Mouse (Mus musculus) spleen, adult 2 months (tissue): ENCODE data around the gene Cobl. TPM values are rescaled to one million over a fixed set of nuclear protein-coding genes. Genes with fewer than 3 reads are reported as not detected.

Experiments used
- DNase-seq, 2 experiments: peaks; one replicate each; pipeline versions ENCODE4 v3.0.0 to v3.0.0-alpha.2; 2012 to 2021; ENCODE audit warnings: low spot score in 2 of 2, low read depth in 1 of 2
- H3K27ac ChIP-seq: fragments of 200-500 bp; 2 replicates; pipeline ENCODE4 v1.5.1; 2012; ENCODE audit warnings: low read length, inconsistent platforms; ENCODE audit not compliant: insufficient read depth
- H3K27me3 ChIP-seq: fragments of 200-500 bp; 2 replicates; pipeline ENCODE4 v1.6.1; 2012; ENCODE audit warnings: mild to moderate bottlenecking, moderate library complexity, low read length, inconsistent platforms; ENCODE audit not compliant: control insufficient read depth, insufficient read depth
- H3K36me3 ChIP-seq: fragments of 200-500 bp; 2 replicates; pipeline ENCODE4 v1.6.1; 2012; ENCODE audit warnings: mild to moderate bottlenecking, low read length, inconsistent platforms; ENCODE audit not compliant: control insufficient read depth, insufficient read depth
- H3K4me1 ChIP-seq: fragments of 200-500 bp; 2 replicates; pipeline ENCODE4 v1.6.1; 2011; ENCODE audit warnings: inconsistent platforms; ENCODE audit not compliant: control insufficient read depth, insufficient read depth, insufficient read length
- H3K4me3 ChIP-seq: fragments of 200-500 bp; 2 replicates; pipeline ENCODE4 v1.5.1; 2011; ENCODE audit warnings: mild to moderate bottlenecking, inconsistent platforms; ENCODE audit not compliant: insufficient read depth, insufficient read length; ENCODE audit errors: extremely low read depth
- CTCF ChIP-seq: fragments of 200-500 bp; IDR thresholded peaks from 2 replicates; pipeline ENCODE4 v1.5.1; 2011; ENCODE audit warnings: mild to moderate bottlenecking, inconsistent platforms; ENCODE audit not compliant: insufficient read depth, insufficient read length, insufficient replicate concordance; ENCODE audit errors: extremely low read depth
- POLR2A ChIP-seq: fragments of 200-500 bp; IDR thresholded peaks from 2 replicates; pipeline ENCODE4 v1.6.1; 2011; ENCODE audit warnings: low read depth, low read length, inconsistent platforms
- WGBS: fragments of 180-500 bp; shearing (Covaris S2); methylation state at CpG from one replicate; pipeline ENCODE4 v1.1.7; 2018; 5-methylcytosine and 5-hydroxymethylcytosine counted together
- polyA plus RNA-seq: library from polyadenylated mRNA; depleted of rRNA; stranded (reverse); fragments of >200 nt; gene quantifications from 2 replicates; pipeline ENCODE4 v1.2.3, GENCODE M21; 2012

Gene Cobl
- polyA plus RNA-seq, 1 experiment = 0.32 TPM

GRCm38 (mm10) chr11:12445222-12445621, 19.5 kb downstream of the Cobl start:
- no peaks in the 10 kb centered on the region for H3K27me3 ChIP-seq
- no peak overlapping the region for H3K27ac ChIP-seq
- no peaks in the 10 kb centered on the region for H3K4me1 ChIP-seq
- no peaks in the 10 kb centered on the region for H3K36me3 ChIP-seq
- DNase-seq = no peak
- H3K4me3 ChIP-seq = no peak overlapping the region
- WGBS = 84% methylated on average over 2 of the region's 2 CpGs
- TF ChIP-seq POLR2A (no peak), CTCF (no peak)

- WGBS = 54% methylated on average over 2 of the region's 2 CpGs
- no peaks in the 10 kb centered on the region for H3K27me3 ChIP-seq
- H3K4me3 ChIP-seq = no peak overlapping the region
Measured at GRCm38 (mm10) chr11:12444215-12444614, 20.5 kb downstream of the Cobl start.

DNA sequence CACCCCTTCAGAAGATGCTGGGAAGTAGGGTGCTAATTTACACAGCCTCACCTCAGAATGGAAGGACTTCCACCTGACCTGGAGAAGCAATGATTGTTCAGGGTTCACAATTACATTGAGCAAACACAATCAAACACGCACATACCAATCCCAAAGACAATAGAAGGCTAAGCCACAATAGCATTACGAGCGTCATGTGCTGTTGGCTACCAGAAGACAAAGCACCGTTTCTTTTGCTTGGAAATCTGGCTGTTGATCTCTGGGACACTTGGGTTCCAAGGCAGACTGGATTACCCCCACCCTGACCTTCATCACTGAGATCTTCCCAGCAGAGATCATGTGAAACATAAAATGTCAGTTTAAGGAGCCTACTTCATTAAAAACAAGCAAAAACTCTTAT, 21.1 kb downstream of the Cobl start:
- 83% methylated on average over 4 of the region's 4 CpGs for WGBS
- no peak for DNase-seq
- no peak overlapping the region for H3K4me3 ChIP-seq
- H3K36me3 ChIP-seq = no peaks in the 10 kb centered on the region
- H3K27ac ChIP-seq = no peak overlapping the region
- no peak for TF ChIP-seq CTCF
- TF ChIP-seq POLR2A = no peak
- H3K27me3 ChIP-seq = no peaks in the 10 kb centered on the region
- H3K4me1 ChIP-seq = no peaks in the 10 kb centered on the region

More at GRCm38 (mm10) chr11:12444215-12444614, 20.5 kb downstream of the Cobl start:
- DNase-seq = no peak
- TF ChIP-seq CTCF (no peak), POLR2A (no peak)
- no peaks in the 10 kb centered on the region for H3K4me1 ChIP-seq
- H3K36me3 ChIP-seq = no peaks in the 10 kb centered on the region
- H3K27ac ChIP-seq = no peak overlapping the region

- DNase-seq = no peak
- Histone ChIP-seq H3K27me3 (no peaks in the 10 kb centered on the region), H3K4me3 (no peak overlapping the region), H3K4me1 (no peaks in the 10 kb centered on the region), H3K27ac (no peak overlapping the region), H3K36me3 (no peaks in the 10 kb centered on the region)
- TF ChIP-seq CTCF = no peak
- TF ChIP-seq POLR2A = no peak
- 85% methylated on average over 5 of the region's 5 CpGs for WGBS
Measured at GRCm38 (mm10) chr11:12443185-12443584, 21.6 kb downstream of the Cobl start.

GRCm38 (mm10) chr11:12442283-12442682, 22.5 kb downstream of the Cobl start:
- TF ChIP-seq POLR2A (no peak), CTCF (no peak)
- Histone ChIP-seq H3K27ac (no peak overlapping the region), H3K4me3 (no peak overlapping the region), H3K4me1 (no peaks in the 10 kb centered on the region), H3K27me3 (no peaks in the 10 kb centered on the region), H3K36me3 (no peaks in the 10 kb centered on the region)
- 83% methylated on average over 4 of the region's 4 CpGs for WGBS
- no peak for DNase-seq

DNA sequence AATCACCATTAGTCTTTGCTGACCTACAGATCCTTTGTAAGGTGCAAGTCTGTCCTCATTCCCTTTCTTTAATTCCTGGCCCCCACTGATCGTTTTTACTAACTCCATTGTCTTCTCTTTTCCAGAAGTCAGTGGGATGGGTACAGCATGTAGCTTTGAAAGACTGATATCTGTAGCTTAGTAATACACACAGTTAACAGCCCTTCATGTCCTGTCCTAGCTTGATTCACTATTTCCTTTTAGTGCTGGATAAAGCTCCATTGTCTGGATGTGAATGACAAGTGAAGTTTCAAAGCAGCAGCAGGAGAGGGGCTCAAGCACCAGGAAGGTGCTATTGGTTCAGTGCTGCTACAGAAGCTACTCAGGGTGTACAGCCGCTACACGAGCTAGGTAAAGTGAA, 28.9 kb downstream of the Cobl start:
- no peak overlapping the region for H3K4me3 ChIP-seq
- TF ChIP-seq CTCF (no peak), POLR2A (no peak)
- WGBS = 76% methylated on average over 3 of the region's 3 CpGs
- no peak overlapping the region for H3K27ac ChIP-seq
- H3K4me1 ChIP-seq = no peaks in the 10 kb centered on the region
- no peaks in the 10 kb centered on the region for H3K36me3 ChIP-seq
- no peak for DNase-seq
- no peaks in the 10 kb centered on the region for H3K27me3 ChIP-seq

DNA sequence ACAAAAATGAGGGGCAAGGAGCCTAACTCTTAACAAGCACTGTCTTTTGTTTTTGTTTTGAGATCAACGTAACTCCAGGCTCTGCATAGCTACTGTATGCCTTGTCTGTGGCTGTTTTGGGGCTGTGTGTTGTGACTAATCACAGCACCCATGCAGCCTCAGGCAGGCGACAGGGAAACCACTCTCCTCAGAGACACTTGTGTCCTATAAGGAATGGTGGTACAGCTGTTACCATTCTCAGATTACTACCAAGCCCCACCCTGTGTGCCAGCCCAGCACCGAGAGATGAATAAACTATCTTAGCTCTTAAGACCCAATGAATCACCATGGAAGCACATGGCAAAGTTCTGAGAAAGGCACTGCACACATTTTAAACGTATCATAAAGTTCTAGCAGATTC, 29.7 kb downstream of the Cobl start:
- no peak for TF ChIP-seq CTCF
- TF ChIP-seq POLR2A = no peak
- Histone ChIP-seq H3K4me1 (no peaks in the 10 kb centered on the region), H3K36me3 (no peaks in the 10 kb centered on the region), H3K27me3 (no peaks in the 10 kb centered on the region), H3K4me3 (no peak overlapping the region), H3K27ac (no peak overlapping the region)
- no peak for DNase-seq
- 82% methylated on average over 4 of the region's 4 CpGs for WGBS
